Mouse (Mus musculus): ENCODE data around the gene Pdcd11.

DNA sequence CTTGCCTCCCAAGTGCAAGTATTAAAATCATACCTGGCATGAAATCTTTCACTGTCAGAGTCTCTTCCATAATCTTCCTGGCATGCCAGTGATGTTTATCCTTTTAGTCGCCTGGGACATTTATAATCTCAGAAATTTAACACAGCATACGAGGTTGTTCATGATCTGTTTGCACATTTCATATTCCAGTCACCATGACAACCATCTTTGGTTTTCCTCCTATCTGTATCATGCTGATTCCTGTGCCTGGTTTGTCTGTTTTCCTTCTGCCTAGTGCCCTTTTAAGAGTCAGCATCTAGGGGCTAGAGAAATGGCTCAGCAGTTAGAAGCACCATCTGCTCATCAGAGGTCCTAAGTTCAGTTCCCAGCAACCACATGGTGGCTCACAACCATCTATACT, 28.1 kb downstream of the Pdcd11 start:
- TF ChIP-seq EP300 (IDR thresholded peaks at IDR 0.05; ENCODE audit: low read depth), result no peak
- TF ChIP-seq CTCF (IDR thresholded peaks at IDR 0.05; ENCODE audit: low read depth), result no peak

All from heart, postnatal 0 days (tissue).